Mouse (Mus musculus) C2C12 (cell line): Measurements from ENCODE around the gene Gk5.

Experiments
- CEBPB ChIP-seq: IDR thresholded peaks from one replicate; pipeline ENCODE4 v1.6.1; 2011; ENCODE audit warnings: low read depth, mild to moderate bottlenecking, control low read depth, moderate library complexity
- CTCF ChIP-seq: IDR thresholded peaks from one replicate; pipeline ENCODE4 v1.5.1; 2011; ENCODE audit not compliant: control insufficient read depth, insufficient read depth, insufficient read length
- MYOD1 ChIP-seq: IDR thresholded peaks from one replicate; pipeline ENCODE4 v1.6.1; 2011; ENCODE audit warnings: low read depth; ENCODE audit not compliant: control insufficient read depth, insufficient read length
- USF1 ChIP-seq: IDR thresholded peaks from one replicate; pipeline ENCODE4 v1.6.1; 2011; ENCODE audit warnings: low read depth, mild to moderate bottlenecking, control low read depth, moderate library complexity

DNA sequence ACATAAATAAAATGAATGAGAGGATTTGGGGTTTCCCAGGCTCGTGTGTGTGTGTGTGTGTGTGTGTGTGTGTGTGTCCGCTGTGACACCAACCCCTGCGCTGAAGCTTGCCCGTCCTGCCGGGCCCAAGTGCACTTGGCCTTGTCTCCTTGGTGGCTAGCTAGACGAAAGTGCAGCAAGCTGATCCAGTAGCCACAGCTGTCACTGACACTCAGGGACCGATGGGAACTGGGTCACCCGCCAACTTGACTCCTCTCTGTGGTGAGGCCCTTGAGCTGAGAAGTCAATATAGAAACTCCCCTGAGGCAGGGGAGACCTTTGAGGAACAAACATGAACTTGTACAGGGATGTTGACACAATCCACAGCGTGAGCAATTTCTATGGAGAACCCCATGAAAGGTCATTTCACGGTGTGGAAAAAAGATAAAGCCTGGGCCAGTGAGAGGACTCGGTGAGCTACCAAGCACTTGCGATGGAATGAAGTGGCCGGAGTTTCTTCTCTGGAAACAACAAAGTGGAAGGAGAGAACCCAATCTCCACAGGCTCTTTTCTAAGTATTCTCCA lies 40.3 kb upstream of the Gk5 start:
- TF ChIP-seq MYOD1 (peak; percentile 14), CTCF (no peak), USF1 (no peak), CEBPB (no peak)
